Mouse (Mus musculus) C2C12 (cell line): Measurements from ENCODE around the gene Rap1gap2. TPM values are rescaled to one million over a fixed set of nuclear protein-coding genes. Genes with fewer than 3 reads are reported as not detected.

Experiments
- H3K27me3 ChIP-seq: one replicate; pipeline ENCODE4 v1.6.1; 2011; ENCODE audit not compliant: control insufficient read depth, insufficient read depth, insufficient read length
- H3K36me3 ChIP-seq: one replicate; pipeline ENCODE4 v1.6.1; 2011; ENCODE audit not compliant: control insufficient read depth, insufficient read depth
- H3K4me3 ChIP-seq: one replicate; pipeline ENCODE4 v1.5.1; 2011; ENCODE audit warnings: mild to moderate bottlenecking, control low read depth; ENCODE audit not compliant: poor library complexity, insufficient read depth, severe bottlenecking
- H3K79me2 ChIP-seq: one replicate; pipeline ENCODE4 v1.6.1; 2011; ENCODE audit not compliant: control insufficient read depth, insufficient read depth
- H3K79me3 ChIP-seq: one replicate; pipeline ENCODE4 v1.6.1; 2011; ENCODE audit warnings: low read depth, control low read depth
- H3ac ChIP-seq: one replicate; pipeline ENCODE3; 2011; ENCODE audit warnings: low read depth; ENCODE audit not compliant: control insufficient read depth, insufficient read length
- CEBPB ChIP-seq: IDR thresholded peaks from one replicate; pipeline ENCODE4 v1.6.1; 2011; ENCODE audit warnings: low read depth, mild to moderate bottlenecking, control low read depth, moderate library complexity
- CTCF ChIP-seq: IDR thresholded peaks from one replicate; pipeline ENCODE4 v1.5.1; 2011; ENCODE audit not compliant: control insufficient read depth, insufficient read depth, insufficient read length
- FOSL1 ChIP-seq: IDR thresholded peaks from one replicate; pipeline ENCODE4 v1.8.0; 2011; ENCODE audit warnings: mild to moderate bottlenecking, low read length; ENCODE audit not compliant: poor library complexity, insufficient read depth, severe bottlenecking
- MAX ChIP-seq: IDR thresholded peaks from one replicate; pipeline ENCODE4 v1.6.1; 2011; ENCODE audit warnings: mild to moderate bottlenecking, control low read depth
- MYOD1 ChIP-seq: IDR thresholded peaks from one replicate; pipeline ENCODE4 v1.6.1; 2011; ENCODE audit warnings: low read depth; ENCODE audit not compliant: control insufficient read depth, insufficient read length
- MYOG ChIP-seq: IDR thresholded peaks from one replicate; pipeline ENCODE4 v1.6.1; 2011; ENCODE audit not compliant: control insufficient read depth, insufficient read length; ENCODE audit errors: extremely low read depth
- USF1 ChIP-seq: IDR thresholded peaks from one replicate; pipeline ENCODE4 v1.6.1; 2011; ENCODE audit warnings: low read depth, mild to moderate bottlenecking, control low read depth, moderate library complexity
- polyA plus RNA-seq: library from polyadenylated mRNA; unstranded; fragments of >200 nt; fragmentation: generic; extraction: Trizol; gene quantifications from one replicate; pipeline ENCODE4 v1.2.1, GENCODE M21; 2012; ENCODE audit warnings: missing spikeins

The Rap1gap2 gene
- polyA plus RNA-seq, 1 experiment, result 1.4 TPM

DNA sequence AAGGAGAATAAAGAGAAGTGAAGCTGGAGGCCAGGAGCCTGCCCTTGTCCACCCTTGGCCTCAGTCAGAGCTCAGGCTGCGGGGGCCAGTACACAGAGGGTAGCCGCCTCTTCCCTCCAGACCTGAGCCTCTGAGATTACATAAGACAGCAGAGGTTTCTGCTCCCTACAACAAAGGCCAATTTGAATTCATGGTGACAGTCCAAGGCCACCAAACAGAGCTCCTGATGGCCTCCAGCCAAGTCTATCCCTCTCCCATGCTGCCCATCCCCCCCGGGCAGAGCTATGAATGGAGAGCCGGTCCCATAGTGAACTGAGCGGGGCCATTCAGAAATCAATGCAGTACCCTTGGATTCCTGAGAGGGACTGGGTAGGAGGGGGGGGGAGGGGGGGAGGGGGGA, 217.2 kb downstream of the Rap1gap2 start:
- TF ChIP-seq USF1, result no peak
- no peak for TF ChIP-seq CTCF
- no peak for TF ChIP-seq MYOD1
- TF ChIP-seq CEBPB, result no peak
- TF ChIP-seq MYOG, result no peak
- TF ChIP-seq MAX, result no peak
- Histone ChIP-seq H3K79me2 (no peaks in the 10 kb centered on the region), H3K79me3 (no peaks in the 10 kb centered on the region), H3K27me3 (peaks cover under 1% of the 10 kb centered on the region), H3K4me3 (no peak overlapping the region), H3K36me3 (no peaks in the 10 kb centered on the region), H3ac (no peak overlapping the region)

DNA sequence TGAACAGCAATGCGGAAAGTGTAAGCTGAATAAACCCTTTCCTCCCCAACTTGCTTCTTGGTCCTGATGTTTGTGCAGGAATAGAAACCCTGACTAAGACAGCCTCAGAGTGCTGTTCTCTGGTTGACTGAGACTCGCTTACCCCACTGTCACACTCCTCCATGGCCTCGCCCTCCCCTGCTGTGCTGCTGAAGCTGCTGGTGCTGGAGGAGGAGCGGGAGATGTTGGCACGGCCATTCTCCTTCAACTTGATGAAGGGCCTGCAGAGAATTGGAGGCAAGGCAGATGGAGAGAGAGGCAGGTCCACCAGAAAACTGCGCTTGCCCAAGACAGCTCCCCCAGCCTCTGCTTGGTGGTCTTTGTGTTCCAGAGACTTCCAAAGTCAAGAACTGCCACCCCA, 217.8 kb downstream of the Rap1gap2 start:
- TF ChIP-seq FOSL1 (no peak), MYOG (no peak), CEBPB (no peak), MAX (no peak), USF1 (no peak), CTCF (no peak)
- Histone ChIP-seq H3K27me3 (peaks cover 5% of the 10 kb centered on the region), H3K36me3 (no peaks in the 10 kb centered on the region), H3K79me3 (no peaks in the 10 kb centered on the region), H3ac (no peak overlapping the region), H3K4me3 (no peak overlapping the region), H3K79me2 (no peaks in the 10 kb centered on the region)

- no peak overlapping the region for H3ac ChIP-seq
- TF ChIP-seq MAX (no peak), CEBPB (no peak), CTCF (no peak), MYOD1 (no peak), USF1 (no peak), FOSL1 (no peak), MYOG (no peak)
- no peaks in the 10 kb centered on the region for H3K36me3 ChIP-seq
- peaks cover 8% of the 10 kb centered on the region for H3K27me3 ChIP-seq
- H3K79me3 ChIP-seq, result no peaks in the 10 kb centered on the region
- H3K79me2 ChIP-seq, result no peaks in the 10 kb centered on the region
- no peak overlapping the region for H3K4me3 ChIP-seq
Observed at GRCm38 (mm10) chr11:74391899-74392298, 218.8 kb downstream of the Rap1gap2 start.

DNA sequence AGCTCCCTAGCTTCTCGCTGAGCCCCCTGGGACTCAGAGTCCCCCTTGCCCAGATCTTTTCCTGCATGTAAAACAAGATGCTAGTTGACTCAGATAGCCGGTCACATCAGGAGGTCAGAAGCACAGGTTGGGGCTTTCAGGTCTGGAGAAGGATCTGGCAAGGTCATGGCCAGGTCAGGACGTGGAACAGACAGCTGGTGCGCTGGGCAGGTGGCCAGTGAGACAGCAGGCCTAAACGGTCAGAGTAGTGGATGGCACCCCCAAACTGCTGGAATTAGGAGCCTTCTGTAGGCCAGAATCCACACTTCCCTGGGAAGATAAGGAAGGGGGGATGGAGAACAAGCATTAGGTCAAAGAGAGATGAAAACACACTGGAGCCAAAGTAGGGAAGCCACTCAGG, 223.5 kb downstream of the Rap1gap2 start:
- no peaks in the 10 kb centered on the region for H3K79me2 ChIP-seq
- H3ac ChIP-seq, result no peak overlapping the region
- no peaks in the 10 kb centered on the region for H3K79me3 ChIP-seq
- H3K27me3 ChIP-seq, result peaks cover 25% of the 10 kb centered on the region
- no peak overlapping the region for H3K4me3 ChIP-seq
- no peaks in the 10 kb centered on the region for H3K36me3 ChIP-seq
- TF ChIP-seq MYOG (no peak), USF1 (no peak), CTCF (no peak), MYOD1 (no peak), FOSL1 (no peak), CEBPB (no peak), MAX (no peak)

DNA sequence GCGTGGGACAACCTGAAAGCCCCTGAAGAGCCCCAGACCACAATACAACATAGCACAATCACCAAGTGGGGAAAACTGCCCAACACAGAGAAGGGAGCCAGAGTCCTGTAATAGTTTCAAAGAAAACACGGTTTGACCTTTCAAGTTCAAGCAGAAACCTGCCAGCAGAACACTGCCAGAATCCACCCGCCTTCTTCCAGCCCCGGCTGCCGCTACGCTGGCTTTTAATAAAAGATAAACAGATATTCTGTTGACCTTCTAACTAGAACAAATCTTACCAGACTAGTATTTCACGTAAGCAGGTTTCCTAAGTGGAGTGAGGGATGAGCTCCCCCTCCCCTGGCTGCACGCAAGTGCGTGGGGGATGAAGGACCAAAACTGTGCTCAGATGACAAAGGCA, 225.0 kb downstream of the Rap1gap2 start:
- Histone ChIP-seq H3K79me3 (no peaks in the 10 kb centered on the region), H3K4me3 (no peak overlapping the region), H3K79me2 (no peaks in the 10 kb centered on the region), H3K27me3 (peaks cover 25% of the 10 kb centered on the region), H3K36me3 (no peaks in the 10 kb centered on the region), H3ac (no peak overlapping the region)
- no peak for TF ChIP-seq MYOD1
- TF ChIP-seq CTCF, result no peak
- TF ChIP-seq MAX, result no peak
- TF ChIP-seq MYOG, result no peak
- no peak for TF ChIP-seq FOSL1
- no peak for TF ChIP-seq CEBPB
- no peak for TF ChIP-seq USF1

- no peaks in the 10 kb centered on the region for H3K79me2 ChIP-seq
- no peak overlapping the region for H3K4me3 ChIP-seq
- H3ac ChIP-seq, result no peak overlapping the region
- H3K36me3 ChIP-seq, result no peaks in the 10 kb centered on the region
- TF ChIP-seq MYOG (no peak), MYOD1 (no peak), CTCF (no peak), USF1 (no peak), CEBPB (no peak), MAX (no peak)
- H3K79me3 ChIP-seq, result no peaks in the 10 kb centered on the region
- H3K27me3 ChIP-seq, result peaks cover 37% of the 10 kb centered on the region
Observed at GRCm38 (mm10) chr11:74379166-74379873, 231.4 kb downstream of the Rap1gap2 start.
